Mouse (Mus musculus) liver, postnatal 0 days (tissue): ENCODE results near the gene Lrig3.

Source experiments
- CTCF ChIP-seq: sonication (generic); IDR thresholded peaks from 2 replicates; pipeline ENCODE4 v1.5.1; 2016; ENCODE audit warnings: antibody characterized with exemption, low read depth
- EP300 ChIP-seq: IDR thresholded peaks from 2 replicates; pipeline ENCODE4 v1.6.1; 2016; ENCODE audit warnings: antibody characterized with exemption, low read depth, mild to moderate bottlenecking

DNA sequence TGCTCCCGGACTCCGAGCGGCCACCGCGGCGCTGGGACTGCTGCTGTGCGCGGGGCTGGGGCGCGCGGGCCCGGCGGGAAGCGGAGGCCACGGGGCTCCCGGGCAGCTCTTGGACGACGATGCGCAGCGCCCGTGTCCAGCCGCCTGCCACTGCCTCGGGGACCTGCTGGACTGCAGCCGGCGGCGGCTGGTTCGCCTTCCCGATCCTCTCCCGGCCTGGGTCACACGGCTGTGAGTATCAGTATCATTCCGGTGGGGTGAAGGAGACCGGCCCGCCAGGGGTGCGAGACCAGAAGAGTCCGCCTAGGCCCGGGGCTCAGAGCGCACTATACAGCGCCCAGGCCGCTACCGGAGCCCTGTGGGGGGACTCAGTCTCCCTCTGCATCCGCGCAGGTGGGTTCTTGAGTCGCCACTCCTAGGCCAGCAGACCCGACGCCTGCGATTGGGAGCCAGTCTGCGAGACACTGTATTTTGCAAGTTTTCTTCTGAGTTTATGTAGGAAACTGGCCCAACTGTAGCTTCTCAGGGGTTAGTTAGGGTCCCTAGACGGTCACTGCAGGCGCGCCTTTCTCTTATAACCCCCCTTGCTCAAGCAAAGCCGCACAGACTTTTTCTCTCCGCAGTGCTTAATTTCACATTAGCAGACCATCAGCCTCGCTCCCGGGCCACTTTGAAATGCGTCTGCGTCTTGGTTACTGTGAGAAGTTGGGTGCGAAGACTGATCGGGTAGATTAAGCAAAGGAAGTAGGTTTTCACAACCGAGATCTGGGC lies 698 bp downstream of the Lrig3 start:
- no peak for TF ChIP-seq CTCF
- no peak for TF ChIP-seq EP300
